Mouse (Mus musculus): ENCODE measurements at regions not wholly inside any gene's neighbourhood (a gene's known extent, or its start where the extent isn't known, plus 50 kb on each side); places are given as distances from the start of the nearest gene placed in this dataset.
"Not testable (repeated sequence)": the region's sequence is repeated elsewhere in the genome, so short reads cannot be mapped to it uniquely, and the experiment has no call there.

GRCm38 (mm10) chr4:131166574-131167270 is 222.5 kb downstream of the Matn1 start:
- H3K27ac ChIP-seq (replicated peaks), result no peak overlapping the region
- peaks cover 9% of the 10 kb centered on the region for H3K4me1 ChIP-seq
- no peak overlapping the region for H3K4me2 ChIP-seq (replicated peaks)
- H3K4me3 ChIP-seq, result no peak overlapping the region
- no peaks in the 10 kb centered on the region for H3K9me3 ChIP-seq
- H3K36me3 ChIP-seq, result no peaks in the 10 kb centered on the region
- no peaks in the 10 kb centered on the region for H3K27me3 ChIP-seq
- WGBS, result 79% methylated on average over 9 of the region's 9 CpGs
- no peak overlapping the region for H3K9ac ChIP-seq (replicated peaks)
- ATAC-seq (replicated peaks), result no peak

GRCm38 (mm10) chr4:131167921-131168320 is 223.7 kb downstream of the Matn1 start:
- Histone ChIP-seq H3K9ac (replicated peaks) (no peak overlapping the region), H3K9me3 (no peaks in the 10 kb centered on the region), H3K27me3 (no peaks in the 10 kb centered on the region), H3K4me1 (peaks cover 9% of the 10 kb centered on the region), H3K4me2 (replicated peaks) (no peak overlapping the region), H3K27ac (replicated peaks) (no peak overlapping the region), H3K36me3 (no peaks in the 10 kb centered on the region), H3K4me3 (no peak overlapping the region)
- 91% methylated on average over 2 of the region's 2 CpGs for WGBS
- ATAC-seq (replicated peaks), result no peak

GRCm38 (mm10) chr4:131173783-131174460 is 229.7 kb downstream of the Matn1 start:
- 0 out of 2 replicates have a peak, but pooled peaks cover 4% of the 10 kb centered on the region for H3K4me1 ChIP-seq
- no peak for ATAC-seq (replicated peaks)
- 87% methylated on average over 28 of the region's 28 CpGs for WGBS
- no peak overlapping the region for H3K27ac ChIP-seq (replicated peaks)
- no peak overlapping the region for H3K4me2 ChIP-seq (replicated peaks)
- H3K27me3 ChIP-seq, result no peaks in the 10 kb centered on the region
- no peak overlapping the region for H3K9ac ChIP-seq (replicated peaks)
- H3K4me3 ChIP-seq, result no peak overlapping the region
- no peaks in the 10 kb centered on the region for H3K36me3 ChIP-seq
- no peaks in the 10 kb centered on the region for H3K9me3 ChIP-seq

- WGBS, result 57% methylated on average over 3 of the region's 3 CpGs
- no peak overlapping the region for H3K9ac ChIP-seq (replicated peaks)
Observed at GRCm38 (mm10) chr4:131176701-131177100, 232.5 kb downstream of the Matn1 start.

GRCm38 (mm10) chr4:131177889-131178288 is 233.7 kb downstream of the Matn1 start:
- H3K36me3 ChIP-seq, result no peaks in the 10 kb centered on the region
- no peaks in the 10 kb centered on the region for H3K27me3 ChIP-seq
- ATAC-seq (replicated peaks), result no peak
- no peak overlapping the region for H3K27ac ChIP-seq (replicated peaks)
- WGBS, result 50% methylated on average over 6 of the region's 6 CpGs
- no peaks in the 10 kb centered on the region for H3K9me3 ChIP-seq
- H3K9ac ChIP-seq (replicated peaks), result no peak overlapping the region
- H3K4me3 ChIP-seq, result no peak overlapping the region
- H3K4me2 ChIP-seq (replicated peaks), result no peak overlapping the region
- H3K4me1 ChIP-seq, result 0 out of 2 replicates have a peak, but pooled peaks cover 13% of the 10 kb centered on the region

More at GRCm38 (mm10) chr4:131176701-131177100, 232.5 kb downstream of the Matn1 start:
- H3K4me1 ChIP-seq, result 0 out of 2 replicates have a peak, but pooled peaks cover 13% of the 10 kb centered on the region
- no peak overlapping the region for H3K4me2 ChIP-seq (replicated peaks)
- no peak overlapping the region for H3K27ac ChIP-seq (replicated peaks)
- no peaks in the 10 kb centered on the region for H3K27me3 ChIP-seq
- no peak for ATAC-seq (replicated peaks)
- no peak overlapping the region for H3K4me3 ChIP-seq
- no peaks in the 10 kb centered on the region for H3K9me3 ChIP-seq
- no peaks in the 10 kb centered on the region for H3K36me3 ChIP-seq

GRCm38 (mm10) chr4:131178642-131179041 is 234.5 kb downstream of the Matn1 start:
- 92% methylated on average over 5 of the region's 5 CpGs for WGBS

GRCm38 (mm10) chr4:131188066-131188465 is 243.9 kb downstream of the Matn1 start:
- Histone ChIP-seq H3K4me3 (no peak overlapping the region), H3K4me1 (peaks cover 8% of the 10 kb centered on the region; the same call in 1 of the 2 replicates), H3K36me3 (no peaks in the 10 kb centered on the region), H3K9me3 (no peaks in the 10 kb centered on the region), H3K9ac (replicated peaks) (no peak overlapping the region), H3K4me2 (replicated peaks) (no peak overlapping the region), H3K27me3 (no peaks in the 10 kb centered on the region), H3K27ac (replicated peaks) (no peak overlapping the region)
- 85% methylated on average over 3 of the region's 3 CpGs for WGBS
- ATAC-seq (replicated peaks), result no peak

More at GRCm38 (mm10) chr4:131178642-131179041, 234.5 kb downstream of the Matn1 start:
- not testable (repeated sequence) for H3K36me3 ChIP-seq; H3K9me3 ChIP-seq; H3K27ac ChIP-seq (replicated peaks); H3K4me2 ChIP-seq (replicated peaks); H3K27me3 ChIP-seq; H3K4me3 ChIP-seq; H3K9ac ChIP-seq (replicated peaks); ATAC-seq (replicated peaks)
- H3K4me1 ChIP-seq, result 0 out of 2 replicates have a peak, but pooled peaks cover 13% of the 10 kb centered on the region

GRCm38 (mm10) chr4:131191106-131191880 is 247.1 kb downstream of the Matn1 start:
- H3K9ac ChIP-seq (replicated peaks), result no peak overlapping the region
- 54% methylated on average over 13 of the region's 13 CpGs for WGBS

GRCm38 (mm10) chr4:131193900-131194419 is 249.8 kb downstream of the Matn1 start:
- no peak overlapping the region for H3K4me3 ChIP-seq
- no peaks in the 10 kb centered on the region for H3K9me3 ChIP-seq
- no peaks in the 10 kb centered on the region for H3K27me3 ChIP-seq
- H3K4me2 ChIP-seq (replicated peaks), result no peak overlapping the region
- WGBS, result 93% methylated on average over 20 of the region's 20 CpGs
- H3K36me3 ChIP-seq, result no peaks in the 10 kb centered on the region
- H3K27ac ChIP-seq (replicated peaks), result no peak overlapping the region
- no peak overlapping the region for H3K9ac ChIP-seq (replicated peaks)
- ATAC-seq (replicated peaks), result no peak
- peaks cover 8% of the 10 kb centered on the region; the same call in 1 of the 2 replicates for H3K4me1 ChIP-seq

More at GRCm38 (mm10) chr4:131191106-131191880, 247.1 kb downstream of the Matn1 start:
- peaks cover 8% of the 10 kb centered on the region; the same call in 1 of the 2 replicates for H3K4me1 ChIP-seq
- ATAC-seq (replicated peaks), result no peak
- no peak overlapping the region for H3K27ac ChIP-seq (replicated peaks)
- H3K4me2 ChIP-seq (replicated peaks), result no peak overlapping the region
- H3K27me3 ChIP-seq, result no peaks in the 10 kb centered on the region
- no peak overlapping the region for H3K4me3 ChIP-seq
- H3K36me3 ChIP-seq, result no peaks in the 10 kb centered on the region
- H3K9me3 ChIP-seq, result no peaks in the 10 kb centered on the region

GRCm38 (mm10) chr4:131196147-131196546 is 252.0 kb downstream of the Matn1 start:
- no peak for ATAC-seq (replicated peaks)
- no peak overlapping the region for H3K9ac ChIP-seq (replicated peaks)
- 93% methylated on average over 4 of the region's 4 CpGs for WGBS

GRCm38 (mm10) chr4:131203721-131204120 is 259.5 kb downstream of the Matn1 start:
- Histone ChIP-seq H3K36me3 (no peaks in the 10 kb centered on the region), H3K4me3 (no peak overlapping the region), H3K4me2 (replicated peaks) (no peak overlapping the region), H3K9me3 (no peaks in the 10 kb centered on the region), H3K27me3 (no peaks in the 10 kb centered on the region), H3K9ac (replicated peaks) (no peak overlapping the region), H3K4me1 (peaks cover 30% of the 10 kb centered on the region), H3K27ac (replicated peaks) (no peak overlapping the region)
- 94% methylated on average over 12 of the region's 12 CpGs for WGBS
- no peak for ATAC-seq (replicated peaks)

More at GRCm38 (mm10) chr4:131196147-131196546, 252.0 kb downstream of the Matn1 start:
- H3K36me3 ChIP-seq, result no peaks in the 10 kb centered on the region
- H3K4me1 ChIP-seq, result peaks cover 6% of the 10 kb centered on the region; the same call in 1 of the 2 replicates
- H3K4me2 ChIP-seq (replicated peaks), result no peak overlapping the region
- no peak overlapping the region for H3K4me3 ChIP-seq
- no peak overlapping the region for H3K27ac ChIP-seq (replicated peaks)
- no peaks in the 10 kb centered on the region for H3K9me3 ChIP-seq
- H3K27me3 ChIP-seq, result no peaks in the 10 kb centered on the region
